ENCODE assay signal across 15 mouse cellular contexts in genomic region chr2:170216311-170216710, GRCm38 (mm10).
"Had no signal": no experiment of that assay in that cellular context is flagged by ENCODE, and none has a peak within 500 bp of the region (broad histone marks: within the 10 kb centered on the region; RNA-seq: fewer than 3 reads in every experiment).

No protein-coding gene starts in this region.

- DNase-seq: heart, postnatal 10 days; heart, postnatal 14 days; heart, postnatal 36 days; heart, postnatal 4 days; kidney, adult 11 months; kidney, adult 18-20 months; kidney, adult 2 months; kidney, adult 8-10 months; kidney, adult 9 months; kidney, postnatal 10 days; kidney, postnatal 14 days; kidney, postnatal 25 days; kidney, postnatal 4 days; layer of hippocampus, adult 9-11 months; layer of hippocampus, postnatal 36 days had no signal
